Mouse (Mus musculus): ENCODE measurements at regions not wholly inside any gene's neighbourhood (a gene's known extent, or its start where the extent isn't known, plus 50 kb on each side); places are given as distances from the start of the nearest gene placed in this dataset.

DNA sequence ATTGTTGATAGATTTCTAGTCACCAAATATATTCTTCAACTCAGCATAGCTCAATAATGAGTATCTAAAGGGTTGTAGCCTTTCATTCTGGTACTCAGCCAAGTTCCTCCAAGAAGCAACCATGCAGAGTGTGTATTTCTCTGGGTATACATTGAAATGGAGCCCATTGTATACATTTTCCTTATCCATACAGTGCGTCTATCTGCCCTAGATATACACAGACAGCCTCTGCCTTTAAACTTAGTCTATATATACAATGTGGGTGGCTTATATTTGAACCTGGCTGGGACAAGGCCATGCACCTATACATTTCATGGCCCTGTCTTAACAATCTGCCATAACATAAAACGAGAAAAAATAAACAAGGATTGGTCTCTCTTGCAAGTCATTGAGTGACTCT lies 121.6 kb upstream of the Plxna2 start:
- TF ChIP-seq POLR2A (IDR thresholded peaks at IDR 0.05; ENCODE audit: borderline replicate concordance, control insufficient read depth, low read depth, low read length) (no peak), CTCF (IDR thresholded peaks at IDR 0.05; ENCODE audit: control insufficient read depth, insufficient read depth, low read length) (no peak)
